Mouse (Mus musculus): Measurements from ENCODE around the gene Gm14295.
"Not testable (repeated sequence)": the region's sequence is repeated elsewhere in the genome, so short reads cannot be mapped to it uniquely, and the experiment has no call there.

Gm14295 gene

DNA sequence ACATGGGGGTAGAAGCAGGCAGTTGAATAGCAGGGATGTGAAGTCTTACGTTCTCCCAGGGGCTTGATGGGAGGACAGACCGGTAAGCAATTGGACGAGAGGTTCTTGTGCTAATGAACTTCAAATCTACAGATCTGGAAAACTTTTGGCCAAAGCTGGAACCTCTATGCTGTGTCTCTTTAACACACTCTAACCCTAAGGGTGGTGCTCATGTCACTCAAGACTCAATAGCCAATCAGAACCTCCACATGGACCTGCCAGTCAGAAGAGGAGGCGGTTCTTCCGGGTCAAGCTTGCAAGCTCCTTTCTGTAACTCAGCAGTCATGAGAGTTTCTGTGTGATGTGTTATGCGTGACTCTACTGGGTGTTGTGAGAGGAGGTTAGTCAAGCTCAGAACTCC is at the start of gene Gm14295:
TSS of gene Gm14295 (plus strand) at position 301 of the 400 bp plus-strand sequence.
- DNase-seq (ENCODE audit: low read depth, low spot score): not testable (repeated sequence)

GRCm38 (mm10) chr2:176798785-176799184 is 373 bp downstream of the Gm14295 start:
- DNase-seq (ENCODE audit: low read depth, low spot score): not testable (repeated sequence)

- DNase-seq (ENCODE audit: low read depth, low spot score): not testable (repeated sequence)
Observed at GRCm38 (mm10) chr2:176830840-176831239, 32.4 kb downstream of the Gm14295 start, which contains the start of gene Gm14408. Gene Gm14408 (plus strand): TSS chr2:176831140.

Data from 3T3-L1 (cell line).